Mouse (Mus musculus): ENCODE results near the gene Clcn2.
A peak's percentile ranks its signal among the peaks of the same experiment; 100 is the strongest.
"Not testable (repeated sequence)": the region's sequence is repeated elsewhere in the genome, so short reads cannot be mapped to it uniquely, and the experiment has no call there.

Clcn2 gene

GRCm38 (mm10) chr16:20701729-20702521, 15.6 kb downstream of the Clcn2 start:
- no peak for DNase-seq (ENCODE audit: low spot score)

GRCm38 (mm10) chr16:20701316-20701715, 16.2 kb downstream of the Clcn2 start:
- no peak for DNase-seq (ENCODE audit: low spot score)

- no peak for DNase-seq (ENCODE audit: low spot score)
Observed at GRCm38 (mm10) chr16:20700036-20700435, 17.5 kb downstream of the Clcn2 start.

GRCm38 (mm10) chr16:20699266-20699665, 18.3 kb downstream of the Clcn2 start:
- no peak for DNase-seq (ENCODE audit: low spot score)

- DNase-seq (ENCODE audit: low spot score), result peak; percentile 83
Observed at GRCm38 (mm10) chr16:20695622-20696323, 21.8 kb downstream of the Clcn2 start.

GRCm38 (mm10) chr16:20694781-20695180, 22.8 kb downstream of the Clcn2 start:
- no peak for DNase-seq (ENCODE audit: low spot score)

- peak; percentile 88 for DNase-seq (ENCODE audit: low spot score)
Observed at GRCm38 (mm10) chr16:20693111-20693701, 24.3 kb downstream of the Clcn2 start, which contains the start of gene Fam131a. TSS of gene Fam131a (plus strand) at chr16:20693241.

- no peak for DNase-seq (ENCODE audit: low spot score)
Observed at GRCm38 (mm10) chr16:20692241-20692965, 25.1 kb downstream of the Clcn2 start.

- DNase-seq (ENCODE audit: low spot score), result no peak
Observed at GRCm38 (mm10) chr16:20691617-20692016, 25.9 kb downstream of the Clcn2 start.

- no peak for DNase-seq (ENCODE audit: low spot score)
Observed at GRCm38 (mm10) chr16:20690774-20691173, 26.8 kb downstream of the Clcn2 start.

- DNase-seq (ENCODE audit: low spot score), result no peak
Observed at GRCm38 (mm10) chr16:20677974-20678675, 39.4 kb downstream of the Clcn2 start.

- DNase-seq (ENCODE audit: low spot score), result no peak
Observed at GRCm38 (mm10) chr16:20677380-20677779, 40.2 kb downstream of the Clcn2 start.

- no peak for DNase-seq (ENCODE audit: low spot score)
Observed at GRCm38 (mm10) chr16:20676702-20677101, 40.8 kb downstream of the Clcn2 start.

GRCm38 (mm10) chr16:20675213-20675612, 42.3 kb downstream of the Clcn2 start:
- no peak for DNase-seq (ENCODE audit: low spot score)

GRCm38 (mm10) chr16:20673706-20674303, 43.7 kb downstream of the Clcn2 start:
- DNase-seq (ENCODE audit: low spot score), result no peak

GRCm38 (mm10) chr16:20672965-20673705, 44.4 kb downstream of the Clcn2 start:
- DNase-seq (ENCODE audit: low spot score), result no peak

- DNase-seq (ENCODE audit: low spot score), result peak; percentile 75
Observed at GRCm38 (mm10) chr16:20672500-20672902, 45.0 kb downstream of the Clcn2 start.

GRCm38 (mm10) chr16:20671886-20672285, 45.7 kb downstream of the Clcn2 start:
- no peak for DNase-seq (ENCODE audit: low spot score)

- no peak for DNase-seq (ENCODE audit: low spot score)
Observed at GRCm38 (mm10) chr16:20670291-20670690, 47.3 kb downstream of the Clcn2 start.

- DNase-seq (ENCODE audit: low spot score), result not testable (repeated sequence)
Observed at GRCm38 (mm10) chr16:20668013-20668412, 49.5 kb downstream of the Clcn2 start, which contains the start of gene Eif4g1. TSS of gene Eif4g1 (plus strand) at chr16:20668313.
